Mouse (Mus musculus): Measurements from ENCODE around the gene Pmf1. TPM values are rescaled to one million over a fixed set of nuclear protein-coding genes. Genes with fewer than 3 reads are reported as not detected.
A peak's percentile ranks its signal among the peaks of the same experiment; 100 is the strongest.

Gene Pmf1
- total RNA-seq, 2 experiments from 2014 or later: 60.2 to 62.6 TPM

DNA sequence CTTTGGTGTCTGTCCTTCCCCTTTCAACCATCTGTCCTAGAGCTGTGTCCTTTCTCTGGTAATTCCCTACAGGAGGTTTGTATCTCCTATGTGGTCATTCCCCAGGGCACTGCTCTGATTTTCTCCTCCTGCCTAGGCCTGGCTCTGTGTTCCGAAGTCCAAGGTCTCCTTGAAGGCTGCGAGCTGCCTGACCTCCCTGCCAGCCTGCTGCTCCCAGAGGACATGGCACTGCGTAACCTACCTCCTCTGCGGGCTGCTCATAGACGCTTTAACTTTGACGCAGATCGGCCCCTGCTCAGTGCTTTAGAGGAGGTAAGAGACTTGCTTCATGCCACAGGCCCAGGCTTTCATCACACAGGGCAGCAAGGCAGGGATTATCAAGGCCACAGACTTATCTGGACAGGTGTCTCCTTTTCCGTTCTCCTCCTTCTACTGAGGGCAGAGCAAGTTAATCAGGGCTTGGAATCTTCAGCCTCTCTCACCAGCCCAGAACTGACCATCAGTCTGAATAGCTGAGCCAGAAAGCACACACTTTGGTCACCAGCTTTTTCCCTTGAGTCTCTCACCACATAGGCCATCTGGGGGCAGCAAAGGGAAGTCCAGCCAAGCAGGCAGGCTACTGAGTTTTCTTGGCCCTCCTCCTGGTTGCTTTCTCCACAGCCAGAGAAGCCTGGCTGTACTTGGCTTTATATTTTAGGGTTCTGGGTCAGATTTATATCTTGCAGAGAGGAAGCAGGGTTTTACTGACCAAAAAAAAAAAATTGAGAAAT lies 55.5 kb downstream of the Pmf1 start:
- DNase-seq: peak; percentile 79

- no peak for DNase-seq
These were observed 57.2 kb downstream of the Pmf1 start for GRCm38 (mm10) chr3:88352907-88353306.

DNA sequence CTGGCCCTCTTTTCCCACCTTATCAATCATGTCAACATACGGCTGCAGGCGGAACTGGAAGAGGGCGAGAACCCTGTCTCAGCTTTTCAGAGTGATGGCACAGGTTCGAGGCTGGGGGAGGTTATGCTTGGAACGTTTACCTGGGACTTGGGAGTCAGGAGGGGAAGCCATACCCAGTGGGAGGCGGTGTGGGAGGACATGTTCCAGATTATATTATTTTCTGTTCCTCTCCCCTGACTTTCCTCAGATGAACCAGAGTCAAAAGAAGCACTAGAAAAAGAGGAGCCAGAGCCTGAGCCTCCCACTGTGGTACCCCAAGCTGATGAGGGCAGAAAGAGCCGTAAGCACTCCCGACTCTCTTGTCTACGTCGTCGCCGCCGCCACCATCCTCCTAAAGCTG lies 59.4 kb downstream of the Pmf1 start:
- no peak for DNase-seq

Small RNA genes within 50 kb of the gene (microRNA-seq; reads per million reads assigned to microRNA genes)
- not detected for gene Mir7011

Other genes starting within 250 kb of the Pmf1 start
- 1 to 10 TPM; 1.9 to 2.1 TPM for gene Rhbg, start 155.6 kb downstream of the Pmf1 start, total RNA-seq (2021)
- 1 to 10 TPM; 1.1 to 1.3 TPM for gene Gm38392, start 123.1 kb downstream of the Pmf1 start, total RNA-seq (2021)
- gene Tsacc, start 113.3 kb downstream of the Pmf1 start, total RNA-seq (2021): 1 to 10 TPM; 7.9 to 8.3 TPM
- gene Cct3, start 113.2 kb downstream of the Pmf1 start, total RNA-seq (2021): 100 to 1,000 TPM; 249 to 260 TPM
- gene Glmp, start 85.3 kb downstream of the Pmf1 start, total RNA-seq (2021): 100 to 1,000 TPM; 144 to 149 TPM
- 10 to 100 TPM; 15.1 to 17.7 TPM for gene Tmem79, start 74.2 kb downstream of the Pmf1 start, total RNA-seq (2021)
- gene Smg5, start 74.1 kb downstream of the Pmf1 start, total RNA-seq (2021): 10 to 100 TPM; 42.8 to 55.9 TPM
- gene Paqr6, start 45.7 kb downstream of the Pmf1 start, total RNA-seq (2021): 1 to 10 TPM; 2.7 to 4.2 TPM
- gene Bglap3, start 37.6 kb downstream of the Pmf1 start, total RNA-seq (2021): 10 to 100 TPM in 1 of 2 experiments, under 1 TPM in 1; 0.67 to 16.9 TPM
- 10 to 100 TPM in 1 of 2 experiments, not detected in 1; 24.0 TPM for gene Bglap2, start 31.6 kb downstream of the Pmf1 start, total RNA-seq (2021)
- gene Bglap, start 25.9 kb downstream of the Pmf1 start, total RNA-seq (2021): 100 to 1,000 TPM in 1 of 2 experiments, 1 to 10 TPM in 1; 1.6 to 106 TPM
- gene Slc25a44, start 14.8 kb upstream of the Pmf1 start, total RNA-seq (2021): 10 to 100 TPM; 37.8 to 47.6 TPM
- gene Sema4a, start 50.9 kb upstream of the Pmf1 start, total RNA-seq (2021): 10 to 100 TPM; 13.4 to 15.5 TPM
- gene Lmna, start 99.6 kb upstream of the Pmf1 start, total RNA-seq (2021): 100 to 1,000 TPM; 102 to 104 TPM
- 1 to 10 TPM; 5.5 to 5.6 TPM for gene Mex3a, start 122.1 kb upstream of the Pmf1 start, total RNA-seq (2021)
- not detected for gene Rab25, start 138.0 kb upstream of the Pmf1 start, total RNA-seq (2021)
- 100 to 1,000 TPM; 131 to 132 TPM for gene Lamtor2, start 142.7 kb upstream of the Pmf1 start, total RNA-seq (2021)
- gene Ubqln4, start 143.4 kb upstream of the Pmf1 start, total RNA-seq (2021): 10 to 100 TPM; 63.9 to 73.1 TPM
- gene Ssr2, start 165.5 kb upstream of the Pmf1 start, total RNA-seq (2021): 100 to 1,000 TPM; 221 to 247 TPM
- gene Arhgef2, start 195.6 kb upstream of the Pmf1 start, total RNA-seq (2021): 10 to 100 TPM; 51.4 to 71.5 TPM
- not detected for gene Rxfp4, start 242.8 kb upstream of the Pmf1 start, total RNA-seq (2021)